Mouse (Mus musculus): ENCODE results near the gene Arhgap21.

The Arhgap21 gene

GRCm38 (mm10) chr2:20968441-20969200 is at the start of gene Arhgap21:
TSS of gene Arhgap21 (minus strand) at chr2:20968881.
- DNase-seq: peak; percentile 88

GRCm38 (mm10) chr2:21016589-21016988 is 47.9 kb upstream of the Arhgap21 start:
- no peak for DNase-seq

- no peak for DNase-seq
Observed at GRCm38 (mm10) chr2:21010806-21011397, 42.2 kb upstream of the Arhgap21 start.

- DNase-seq: peak; percentile 22
Observed at GRCm38 (mm10) chr2:21010219-21010618, 41.5 kb upstream of the Arhgap21 start.

- no peak for DNase-seq
Observed at GRCm38 (mm10) chr2:21009258-21010140, 40.8 kb upstream of the Arhgap21 start.

GRCm38 (mm10) chr2:21002538-21002937 is 33.9 kb upstream of the Arhgap21 start:
- peak; percentile 74 for DNase-seq

GRCm38 (mm10) chr2:21001156-21001555 is 32.5 kb upstream of the Arhgap21 start:
- DNase-seq: no peak

GRCm38 (mm10) chr2:20995547-20995946 is 26.9 kb upstream of the Arhgap21 start:
- peak; percentile 18 for DNase-seq

- DNase-seq: no peak
Observed at GRCm38 (mm10) chr2:20991508-20991907, 22.8 kb upstream of the Arhgap21 start.

- DNase-seq: no peak
Observed at GRCm38 (mm10) chr2:20990907-20991306, 22.2 kb upstream of the Arhgap21 start.

- no peak for DNase-seq
Observed at GRCm38 (mm10) chr2:20990056-20990455, 21.4 kb upstream of the Arhgap21 start.

GRCm38 (mm10) chr2:20987822-20988221 is 19.1 kb upstream of the Arhgap21 start:
- DNase-seq: no peak

- no peak for DNase-seq
Observed at GRCm38 (mm10) chr2:20978726-20979125, 10.0 kb upstream of the Arhgap21 start.

- DNase-seq: no peak
Observed at GRCm38 (mm10) chr2:20977051-20977450, 8.4 kb upstream of the Arhgap21 start.

GRCm38 (mm10) chr2:20973513-20973912 is 4.8 kb upstream of the Arhgap21 start:
- DNase-seq: peak; percentile 74

GRCm38 (mm10) chr2:20972180-20972579 is 3.5 kb upstream of the Arhgap21 start:
- no peak for DNase-seq

- DNase-seq: no peak
Observed at GRCm38 (mm10) chr2:20971628-20972027, 2.9 kb upstream of the Arhgap21 start.

- DNase-seq: peak; percentile 98
Observed at GRCm38 (mm10) chr2:20969201-20970200, 820 bp upstream of the Arhgap21 start.

- peak; percentile 43 for DNase-seq
Observed at GRCm38 (mm10) chr2:20967646-20968351, 882 bp downstream of the Arhgap21 start.

GRCm38 (mm10) chr2:20967101-20967645 is 1.5 kb downstream of the Arhgap21 start:
- DNase-seq: peak; percentile 31
